Mouse (Mus musculus): Measurements from ENCODE around the gene Sec16b. TPM values are rescaled to one million over a fixed set of nuclear protein-coding genes. Genes with fewer than 3 reads are reported as not detected.

Sec16b gene
- polyA plus RNA-seq, 1 experiment = 1.1 TPM

DNA sequence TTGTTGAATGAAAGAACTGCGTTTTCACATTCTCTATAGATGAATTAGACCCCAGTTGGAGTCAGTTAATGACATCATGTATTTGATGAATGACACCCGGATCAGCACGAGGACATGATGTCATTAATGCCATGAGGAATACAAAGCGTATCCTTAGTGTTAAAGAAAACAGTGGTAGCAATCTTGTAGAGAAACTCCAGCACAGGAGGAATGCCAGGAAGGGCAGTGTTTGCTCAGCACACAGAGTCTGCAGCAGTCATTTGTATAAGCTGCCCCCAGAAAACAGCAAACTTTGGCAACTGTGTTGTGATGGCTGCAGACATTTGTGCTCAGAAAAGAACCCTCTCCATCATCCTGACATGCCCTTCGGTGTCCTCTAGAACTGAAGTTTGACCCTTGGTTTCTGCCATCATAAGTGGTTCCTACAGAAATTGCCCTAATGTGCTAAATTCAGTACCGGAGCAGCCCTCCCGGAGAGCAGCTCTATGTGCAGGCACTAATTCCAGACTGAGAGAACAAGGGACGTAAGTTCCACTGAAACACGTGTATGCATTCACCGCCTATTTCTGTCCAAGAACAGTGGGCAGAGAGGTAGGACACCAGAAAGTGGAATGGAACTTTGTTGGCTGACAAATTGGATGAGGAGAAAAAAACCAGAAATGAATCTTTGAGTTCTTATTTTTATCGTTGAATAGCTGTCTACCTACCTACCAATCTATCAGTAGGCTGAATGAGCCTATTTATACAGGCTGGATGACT, 6.3 kb downstream of the Sec16b start:
- H3K4me3 ChIP-seq (ENCODE audit: extremely low read depth, insufficient read depth, insufficient read length) = no peak overlapping the region
- WGBS = 91% methylated on average over 11 of the region's 11 CpGs
- H3K27me3 ChIP-seq (ENCODE audit: control insufficient read depth, insufficient read depth, low read length) = no peaks in the 10 kb centered on the region
- DNase-seq (ENCODE audit: low read depth in 1 of 2, low spot score in 2 of 2) = no peak
- H3K4me1 ChIP-seq (ENCODE audit: control insufficient read depth, insufficient read depth, insufficient read length) = peaks cover 2% of the 10 kb centered on the region; the same call in 1 of the 2 replicates
- no peaks in the 10 kb centered on the region for H3K36me3 ChIP-seq (ENCODE audit: control insufficient read depth, insufficient read depth, low read length)
- no peak for TF ChIP-seq CTCF (IDR thresholded peaks at IDR 0.05; ENCODE audit: extremely low read depth, insufficient read depth, insufficient read length, insufficient replicate concordance)
- no peak for TF ChIP-seq POLR2A (IDR thresholded peaks at IDR 0.05; ENCODE audit: low read depth, low read length)
- H3K27ac ChIP-seq (ENCODE audit: insufficient read depth, low read length) = no peak overlapping the region

DNA sequence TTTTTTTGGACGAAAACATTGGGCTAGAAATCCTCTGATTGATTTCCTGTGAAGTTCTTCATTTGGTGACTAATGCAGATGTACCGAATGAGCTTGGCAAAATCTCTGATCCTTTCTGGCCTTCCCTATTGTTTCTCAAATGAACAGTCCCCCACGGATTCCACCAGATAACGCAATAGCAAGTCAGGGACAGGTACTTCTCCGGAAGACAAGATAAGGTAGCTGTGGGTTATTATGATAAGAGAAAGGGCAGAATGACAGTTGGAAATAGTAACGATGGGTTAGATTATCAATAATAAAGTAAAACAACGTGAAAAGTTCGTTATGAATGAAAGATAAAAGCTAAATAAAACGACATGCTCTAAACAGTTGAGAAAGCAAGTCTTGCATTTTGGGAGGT, 7.0 kb downstream of the Sec16b start:
- H3K27ac ChIP-seq (ENCODE audit: insufficient read depth, low read length) = no peak overlapping the region
- H3K4me1 ChIP-seq (ENCODE audit: control insufficient read depth, insufficient read depth, insufficient read length) = peaks cover 2% of the 10 kb centered on the region; the same call in 1 of the 2 replicates
- no peaks in the 10 kb centered on the region for H3K27me3 ChIP-seq (ENCODE audit: control insufficient read depth, insufficient read depth, low read length)
- WGBS = 84% methylated on average over 9 of the region's 9 CpGs
- TF ChIP-seq CTCF (IDR thresholded peaks at IDR 0.05; ENCODE audit: extremely low read depth, insufficient read depth, insufficient read length, insufficient replicate concordance) = no peak
- no peak for TF ChIP-seq POLR2A (IDR thresholded peaks at IDR 0.05; ENCODE audit: low read depth, low read length)
- H3K36me3 ChIP-seq (ENCODE audit: control insufficient read depth, insufficient read depth, low read length) = no peaks in the 10 kb centered on the region
- DNase-seq (ENCODE audit: low read depth in 1 of 2, low spot score in 2 of 2) = no peak
- H3K4me3 ChIP-seq (ENCODE audit: extremely low read depth, insufficient read depth, insufficient read length) = no peak overlapping the region

DNA sequence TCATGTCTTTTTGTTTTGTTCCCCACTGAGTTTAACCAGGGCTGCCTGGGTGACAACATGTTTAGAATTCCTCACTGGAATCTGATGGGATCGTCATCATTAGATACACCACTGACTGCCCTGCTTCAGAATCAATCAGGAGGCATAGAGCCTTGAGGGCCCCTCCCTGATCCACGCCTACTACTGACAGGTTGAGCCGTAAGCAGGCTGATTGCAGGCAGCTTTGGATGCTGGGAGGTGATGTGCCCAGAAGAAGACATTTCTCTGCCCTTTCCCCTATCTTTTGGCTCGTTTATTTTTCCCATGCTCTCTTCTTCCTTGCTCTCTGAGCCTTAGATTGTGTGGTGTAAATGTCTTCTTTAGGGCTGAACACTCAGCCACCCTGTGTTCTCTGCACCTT, 7.8 kb downstream of the Sec16b start:
- Histone ChIP-seq H3K27ac (ENCODE audit: insufficient read depth, low read length) (no peak overlapping the region), H3K4me3 (ENCODE audit: extremely low read depth, insufficient read depth, insufficient read length) (no peak overlapping the region), H3K4me1 (ENCODE audit: control insufficient read depth, insufficient read depth, insufficient read length) (peaks cover 2% of the 10 kb centered on the region; the same call in 1 of the 2 replicates), H3K27me3 (ENCODE audit: control insufficient read depth, insufficient read depth, low read length) (no peaks in the 10 kb centered on the region), H3K36me3 (ENCODE audit: control insufficient read depth, insufficient read depth, low read length) (no peaks in the 10 kb centered on the region)
- no peak for DNase-seq (ENCODE audit: low read depth in 1 of 2, low spot score in 2 of 2)
- 78% methylated on average over 4 of the region's 4 CpGs for WGBS
- TF ChIP-seq CTCF (IDR thresholded peaks at IDR 0.05; ENCODE audit: extremely low read depth, insufficient read depth, insufficient read length, insufficient replicate concordance) (no peak), POLR2A (IDR thresholded peaks at IDR 0.05; ENCODE audit: low read depth, low read length) (no peak)

DNA sequence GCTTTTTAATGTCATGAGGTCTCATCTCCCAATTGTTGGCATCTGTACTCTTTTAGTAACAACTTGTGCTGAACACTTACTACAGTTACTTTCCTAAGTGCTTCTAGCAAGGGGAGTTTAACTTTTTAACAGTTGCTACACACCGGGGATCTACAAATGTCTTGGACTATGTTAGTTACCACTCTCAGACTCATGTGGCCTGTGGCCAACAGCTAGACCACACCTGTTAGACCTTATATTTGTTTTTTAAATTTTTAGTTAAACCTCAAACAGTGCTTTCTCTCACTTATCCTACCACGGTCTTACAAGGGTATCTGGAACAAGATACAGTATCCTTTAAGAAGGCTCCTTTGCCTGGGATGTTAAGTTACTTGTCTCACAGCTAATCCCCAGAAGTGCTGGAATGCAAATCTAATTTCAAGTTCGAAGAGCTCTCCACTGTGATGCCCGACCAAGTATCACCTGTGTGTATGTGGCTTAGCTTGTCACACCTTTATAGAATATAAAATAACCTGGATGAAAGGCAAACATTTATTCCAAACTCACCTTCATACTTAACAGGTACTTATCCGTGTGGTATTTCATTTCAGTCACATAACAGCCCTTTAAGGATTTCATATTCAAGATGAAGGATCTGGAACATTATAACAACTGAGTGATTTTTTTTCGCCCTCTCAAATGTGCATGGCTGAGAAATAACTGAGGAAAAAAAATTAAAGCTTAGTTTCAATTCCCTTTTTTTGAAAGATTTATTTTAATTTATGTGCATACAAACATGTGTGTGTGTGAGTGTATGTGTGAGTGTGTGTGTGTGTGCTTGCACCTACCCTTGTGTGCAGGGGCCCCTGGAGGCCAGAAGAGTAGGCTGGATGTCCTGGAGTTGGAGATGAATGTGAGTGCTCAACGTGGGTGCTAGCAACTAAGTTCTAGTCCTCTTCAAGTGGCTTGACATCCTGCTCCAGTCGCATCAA, 10.6 kb downstream of the Sec16b start:
- TF ChIP-seq CTCF (IDR thresholded peaks at IDR 0.05; ENCODE audit: extremely low read depth, insufficient read depth, insufficient read length, insufficient replicate concordance) (no peak), POLR2A (IDR thresholded peaks at IDR 0.05; ENCODE audit: low read depth, low read length) (no peak)
- Histone ChIP-seq H3K4me3 (ENCODE audit: extremely low read depth, insufficient read depth, insufficient read length) (no peak overlapping the region), H3K36me3 (ENCODE audit: control insufficient read depth, insufficient read depth, low read length) (no peaks in the 10 kb centered on the region), H3K27me3 (ENCODE audit: control insufficient read depth, insufficient read depth, low read length) (no peaks in the 10 kb centered on the region), H3K27ac (ENCODE audit: insufficient read depth, low read length) (no peak overlapping the region), H3K4me1 (ENCODE audit: control insufficient read depth, insufficient read depth, insufficient read length) (peaks cover 2% of the 10 kb centered on the region; the same call in 1 of the 2 replicates)
- peak in 1 of 2 experiments; percentile 7 for DNase-seq (ENCODE audit: low read depth in 1 of 2, low spot score in 2 of 2)
- WGBS = 52% methylated on average over 8 of the region's 8 CpGs

DNA sequence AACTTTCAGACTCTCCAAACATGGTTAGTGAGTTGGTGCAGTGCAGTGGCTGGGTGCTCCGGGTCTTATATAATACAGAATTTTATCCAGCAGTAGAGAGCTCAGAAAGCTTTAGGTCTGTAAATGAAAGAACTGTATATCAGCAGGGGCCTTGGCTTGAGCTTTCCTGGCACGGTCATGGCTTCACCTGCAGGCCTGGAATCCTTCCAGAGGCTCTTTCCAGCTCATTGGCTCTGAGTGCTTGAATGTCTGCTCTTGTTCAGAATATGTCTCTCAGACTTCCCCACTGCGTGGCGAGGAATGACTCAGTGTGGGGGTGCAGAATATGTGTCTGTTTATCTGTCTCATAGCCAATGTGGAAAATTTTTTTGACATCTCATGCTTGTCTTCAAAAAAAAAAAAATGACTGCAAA, 11.6 kb downstream of the Sec16b start:
- no peak for DNase-seq (ENCODE audit: low read depth in 1 of 2, low spot score in 2 of 2)
- Histone ChIP-seq H3K27ac (ENCODE audit: insufficient read depth, low read length) (no peak overlapping the region), H3K36me3 (ENCODE audit: control insufficient read depth, insufficient read depth, low read length) (no peaks in the 10 kb centered on the region), H3K27me3 (ENCODE audit: control insufficient read depth, insufficient read depth, low read length) (no peaks in the 10 kb centered on the region), H3K4me1 (ENCODE audit: control insufficient read depth, insufficient read depth, insufficient read length) (peaks cover 2% of the 10 kb centered on the region; the same call in 1 of the 2 replicates), H3K4me3 (ENCODE audit: extremely low read depth, insufficient read depth, insufficient read length) (no peak overlapping the region)
- TF ChIP-seq CTCF (IDR thresholded peaks at IDR 0.05; ENCODE audit: extremely low read depth, insufficient read depth, insufficient read length, insufficient replicate concordance) (no peak), POLR2A (IDR thresholded peaks at IDR 0.05; ENCODE audit: low read depth, low read length) (no peak)
- WGBS = 29% methylated on average over 4 of the region's 4 CpGs

DNA sequence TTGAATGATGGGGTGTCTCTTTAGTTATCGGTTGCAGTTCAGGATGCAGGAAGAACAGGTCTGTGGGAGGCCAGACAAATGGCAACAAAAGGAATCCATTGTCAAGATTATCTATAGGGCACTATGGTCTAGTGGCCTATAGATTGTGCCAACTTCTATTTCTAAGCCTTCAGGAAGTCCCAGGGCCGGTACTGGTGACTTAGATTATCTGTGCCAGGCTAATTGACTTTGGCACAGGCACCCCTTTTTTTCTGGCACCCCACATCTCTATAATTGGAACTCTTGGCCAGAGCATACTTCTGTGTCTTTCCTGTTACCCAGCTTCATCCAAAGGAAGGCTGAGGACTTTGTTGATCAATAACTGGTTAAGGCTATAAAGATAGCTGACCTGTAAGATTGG, 12.9 kb downstream of the Sec16b start:
- no peak for DNase-seq (ENCODE audit: low read depth in 1 of 2, low spot score in 2 of 2)
- WGBS = 87% methylated on average over 2 of the region's 2 CpGs

More for the DNA sequence above, 12.9 kb downstream of the Sec16b start:
- TF ChIP-seq CTCF (IDR thresholded peaks at IDR 0.05; ENCODE audit: extremely low read depth, insufficient read depth, insufficient read length, insufficient replicate concordance) (no peak), POLR2A (IDR thresholded peaks at IDR 0.05; ENCODE audit: low read depth, low read length) (no peak)
- Histone ChIP-seq H3K27ac (ENCODE audit: insufficient read depth, low read length) (no peak overlapping the region), H3K4me3 (ENCODE audit: extremely low read depth, insufficient read depth, insufficient read length) (no peak overlapping the region), H3K4me1 (ENCODE audit: control insufficient read depth, insufficient read depth, insufficient read length) (peaks cover 2% of the 10 kb centered on the region; the same call in 1 of the 2 replicates), H3K27me3 (ENCODE audit: control insufficient read depth, insufficient read depth, low read length) (no peaks in the 10 kb centered on the region), H3K36me3 (ENCODE audit: control insufficient read depth, insufficient read depth, low read length) (no peaks in the 10 kb centered on the region)

Measured in spleen, adult 2 months (tissue).